Mouse (Mus musculus): ENCODE data around the gene Adtrp. TPM values are rescaled to one million over a fixed set of nuclear protein-coding genes. Genes with fewer than 3 reads are reported as not detected.

Gene Adtrp
- total and polyA plus RNA-seq, 3 experiments = 0.64 to 4.2 (median 2.3) TPM

DNA sequence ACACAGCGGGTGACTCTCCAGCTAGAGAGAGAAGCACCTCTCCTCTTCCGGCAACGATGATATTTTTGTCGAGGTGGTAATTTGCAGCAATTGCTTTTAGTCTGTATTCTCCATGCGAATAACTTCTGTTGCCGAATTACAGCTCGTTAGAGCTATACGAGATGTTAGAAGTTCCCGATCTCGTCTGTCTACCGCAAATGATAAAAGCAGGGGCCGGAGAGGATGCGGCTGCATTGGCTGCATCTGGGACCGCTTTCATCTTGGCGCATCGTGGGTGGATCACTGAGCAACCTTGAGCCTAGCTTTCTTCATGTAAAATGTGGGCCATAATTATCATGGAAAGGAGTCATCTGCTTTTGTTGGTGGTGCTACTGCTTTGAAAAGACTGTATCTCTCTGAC lies 128.2 kb downstream of the Adtrp start:
- 94% methylated on average over 16 of the region's 16 CpGs for WGBS
- no peak overlapping the region for H3K9ac ChIP-seq (ENCODE audit: low read depth, low read length)
- no peak overlapping the region for H3K27ac ChIP-seq
- intact Hi-C loops (cut with DNase I) = no loop called here
- no peak for DNase-seq
- H3K27me3 ChIP-seq (ENCODE audit: control insufficient read depth, insufficient read depth, low read length) = no peaks in the 10 kb centered on the region
- no peak for TF ChIP-seq POLR2A (IDR thresholded peaks at IDR 0.05; ENCODE audit: insufficient read depth, low read depth, low read length)
- no peak for TF ChIP-seq CTCF (IDR thresholded peaks at IDR 0.05)
- TF ChIP-seq EP300 (IDR thresholded peaks at IDR 0.05; ENCODE audit: insufficient read depth, low read depth, low read length) = no peak
- no peak overlapping the region for H3K4me3 ChIP-seq
- no peaks in the 10 kb centered on the region for H3K4me1 ChIP-seq (ENCODE audit: control insufficient read depth, insufficient read depth, low read length)
- no peaks in the 10 kb centered on the region for H3K79me2 ChIP-seq (replicated peaks; ENCODE audit: control insufficient read depth, insufficient read depth, low read length)
- H3K36me3 ChIP-seq (ENCODE audit: control insufficient read depth, insufficient read depth, low read length) = no peaks in the 10 kb centered on the region

GRCm38 (mm10) chr13:41718051-41718450 lies 129.4 kb downstream of the Adtrp start:
- H3K9ac ChIP-seq (ENCODE audit: low read depth, low read length) = no peak overlapping the region
- no peak overlapping the region for H3K4me3 ChIP-seq
- no peaks in the 10 kb centered on the region for H3K79me2 ChIP-seq (replicated peaks; ENCODE audit: control insufficient read depth, insufficient read depth, low read length)
- intact Hi-C loops (cut with DNase I) = no loop called here
- 87% methylated on average over 4 of the region's 4 CpGs for WGBS
- H3K36me3 ChIP-seq (ENCODE audit: control insufficient read depth, insufficient read depth, low read length) = no peaks in the 10 kb centered on the region
- H3K27me3 ChIP-seq (ENCODE audit: control insufficient read depth, insufficient read depth, low read length) = no peaks in the 10 kb centered on the region
- no peak for DNase-seq
- H3K27ac ChIP-seq = no peak overlapping the region
- TF ChIP-seq CTCF (IDR thresholded peaks at IDR 0.05) = no peak
- TF ChIP-seq POLR2A (IDR thresholded peaks at IDR 0.05; ENCODE audit: insufficient read depth, low read depth, low read length) = no peak
- no peak for TF ChIP-seq EP300 (IDR thresholded peaks at IDR 0.05; ENCODE audit: insufficient read depth, low read depth, low read length)
- H3K4me1 ChIP-seq (ENCODE audit: control insufficient read depth, insufficient read depth, low read length) = no peaks in the 10 kb centered on the region

Other genes starting within 250 kb of the Adtrp start
- 10 to 100 TPM; 22.0 to 27.1 TPM for gene Tmem170b, start 241.8 kb downstream of the Adtrp start, total RNA-seq (2021)
- gene Tmem170b, start 241.8 kb downstream of the Adtrp start, polyA plus RNA-seq (2012; rRNA removed) = 3.6 and 7.1 TPM in 2 replicates
- 10 to 100 TPM; 22.1 to 23.2 TPM for gene Hivep1, start 204.3 kb upstream of the Adtrp start, total RNA-seq (2021)
- 16.8 and 21.1 TPM in 2 replicates for gene Hivep1, start 204.3 kb upstream of the Adtrp start, polyA plus RNA-seq (2012; rRNA removed)